Mouse (Mus musculus) hindbrain, embryonic 11.5 days (tissue): ENCODE measurements at regions not wholly inside any gene's neighbourhood (a gene's known extent, or its start where the extent isn't known, plus 50 kb on each side); places are given as distances from the start of the nearest gene placed in this dataset.
"Not testable (repeated sequence)": the region's sequence is repeated elsewhere in the genome, so short reads cannot be mapped to it uniquely, and the experiment has no call there.

Experiments used
- ATAC-seq: fragments of 200-750 bp; cut with Nextera tagmentation; 2 replicates; pipeline ENCODE4 v1.8.0; 2017; ENCODE audit warnings: mild to moderate bottlenecking, moderate TSS enrichment, moderate library complexity; ENCODE audit not compliant: low FRiP score
- DNase-seq: peaks from one replicate; pipeline ENCODE4 v3.0.0-alpha.2; 2015; ENCODE audit warnings: low spot score
- H3K27ac ChIP-seq: fragments of 300-500 bp; sonication (generic); 2 replicates; pipeline ENCODE4 v1.5.1; 2014; ENCODE audit warnings: mild to moderate bottlenecking, low read depth, low read length
- H3K27me3 ChIP-seq: fragments of 300-500 bp; sonication (generic); 2 replicates; pipeline ENCODE4 v1.6.1; 2014; ENCODE audit warnings: mild to moderate bottlenecking, low read length, moderate library complexity, mixed read lengths; ENCODE audit not compliant: control insufficient read depth, insufficient read depth
- H3K36me3 ChIP-seq: fragments of 300-500 bp; sonication (generic); 2 replicates; pipeline ENCODE4 v1.6.1; 2014; ENCODE audit warnings: mild to moderate bottlenecking, low read length, moderate library complexity, mixed read lengths; ENCODE audit not compliant: control insufficient read depth, insufficient read depth
- H3K4me1 ChIP-seq: fragments of 300-500 bp; sonication (generic); replicated peaks from 2 replicates; pipeline ENCODE4 v1.6.1; 2014; ENCODE audit warnings: low read length, mixed read lengths; ENCODE audit not compliant: control insufficient read depth, insufficient read depth
- H3K4me2 ChIP-seq: fragments of 300-500 bp; sonication (generic); replicated peaks from 2 replicates; pipeline ENCODE4 v1.6.1; 2014; ENCODE audit warnings: mild to moderate bottlenecking, low read depth, low read length
- H3K4me3 ChIP-seq: fragments of 300-500 bp; sonication (generic); 2 replicates; pipeline ENCODE4 v1.5.1; 2014; ENCODE audit warnings: low read depth, low read length
- H3K9ac ChIP-seq: fragments of 300-500 bp; sonication (generic); 2 replicates; pipeline ENCODE4 v1.6.1; 2014; ENCODE audit warnings: low read depth, low read length
- H3K9me3 ChIP-seq: fragments of 300-500 bp; sonication (generic); 2 replicates; pipeline ENCODE4 v1.6.1; 2016; ENCODE audit warnings: low read length; ENCODE audit not compliant: control insufficient read depth
- WGBS: fragments of 180-500 bp; shearing (Covaris S2); extraction: QIAGEN DNeasy Blood & Tissue Kit; methylation state at CpG from one replicate; pipeline ENCODE4 v1.1.7; 2014; 5-methylcytosine and 5-hydroxymethylcytosine counted together

GRCm38 (mm10) chr4:7234537-7234936 lies 1004.3 kb downstream of the Car8 start:
- not testable (repeated sequence) for ATAC-seq, H3K27me3 ChIP-seq, H3K9ac ChIP-seq, H3K4me1 ChIP-seq, H3K4me3 ChIP-seq, H3K27ac ChIP-seq, H3K4me2 ChIP-seq, H3K36me3 ChIP-seq, DNase-seq
- WGBS = 91% methylated on average over 6 of the region's 6 CpGs
- H3K9me3 ChIP-seq = peaks cover 10% of the 10 kb centered on the region

- WGBS = 86% methylated on average over 2 of the region's 2 CpGs
- H3K9ac ChIP-seq = no peak overlapping the region
- H3K4me3 ChIP-seq = no peak overlapping the region
- no peaks in the 10 kb centered on the region for H3K4me1 ChIP-seq
- H3K27ac ChIP-seq = no peak overlapping the region
- no peaks in the 10 kb centered on the region for H3K9me3 ChIP-seq
- no peaks in the 10 kb centered on the region for H3K27me3 ChIP-seq
- DNase-seq = no peak
- ATAC-seq = no peak
- no peak overlapping the region for H3K4me2 ChIP-seq
- H3K36me3 ChIP-seq = no peaks in the 10 kb centered on the region
Observed at GRCm38 (mm10) chr4:7228980-7229379, 1009.9 kb downstream of the Car8 start.

GRCm38 (mm10) chr4:7222922-7223321 lies 1015.9 kb downstream of the Car8 start:
- Histone ChIP-seq H3K4me3 (no peak overlapping the region), H3K27me3 (no peaks in the 10 kb centered on the region), H3K4me1 (no peaks in the 10 kb centered on the region), H3K9me3 (no peaks in the 10 kb centered on the region), H3K36me3 (no peaks in the 10 kb centered on the region), H3K9ac (no peak overlapping the region), H3K27ac (no peak overlapping the region), H3K4me2 (no peak overlapping the region)
- DNase-seq (no peak), ATAC-seq (0 out of 2 replicates have a peak, but pooled peaks have one; percentile 17)
- 91% methylated on average over 3 of the region's 3 CpGs for WGBS

- no peak for DNase-seq
- Histone ChIP-seq H3K4me1 (no peaks in the 10 kb centered on the region), H3K4me3 (no peak overlapping the region), H3K4me2 (no peak overlapping the region), H3K9me3 (no peaks in the 10 kb centered on the region), H3K27ac (no peak overlapping the region), H3K27me3 (no peaks in the 10 kb centered on the region), H3K36me3 (no peaks in the 10 kb centered on the region), H3K9ac (no peak overlapping the region)
- no peak for ATAC-seq
Observed at GRCm38 (mm10) chr4:7220426-7220825, 1018.4 kb downstream of the Car8 start.

- 76% methylated on average over 5 of the region's 5 CpGs for WGBS
- no peaks in the 10 kb centered on the region for H3K36me3 ChIP-seq
- no peak overlapping the region for H3K4me2 ChIP-seq
- no peaks in the 10 kb centered on the region for H3K9me3 ChIP-seq
- peak; percentile 33; the same call in 1 of the 2 replicates for ATAC-seq
- no peaks in the 10 kb centered on the region for H3K4me1 ChIP-seq
- no peak overlapping the region for H3K27ac ChIP-seq
- H3K9ac ChIP-seq = no peak overlapping the region
- no peak for DNase-seq
- H3K4me3 ChIP-seq = no peak overlapping the region
- no peaks in the 10 kb centered on the region for H3K27me3 ChIP-seq
Observed at GRCm38 (mm10) chr4:7215048-7216030, 1023.5 kb downstream of the Car8 start.

- no peak for ATAC-seq
Observed at GRCm38 (mm10) chr4:7206987-7207386, 1031.9 kb downstream of the Car8 start.

GRCm38 (mm10) chr4:7201816-7202215 lies 1037.0 kb downstream of the Car8 start:
- Histone ChIP-seq H3K9ac (no peak overlapping the region), H3K4me2 (no peak overlapping the region), H3K27ac (no peak overlapping the region), H3K9me3 (no peaks in the 10 kb centered on the region), H3K4me3 (no peak overlapping the region), H3K36me3 (no peaks in the 10 kb centered on the region), H3K27me3 (no peaks in the 10 kb centered on the region), H3K4me1 (no peaks in the 10 kb centered on the region)
- peak; percentile 8 for DNase-seq
- no peak for ATAC-seq
- WGBS = 19% methylated on average over 2 of the region's 2 CpGs

More at GRCm38 (mm10) chr4:7206987-7207386, 1031.9 kb downstream of the Car8 start:
- H3K9ac ChIP-seq = no peak overlapping the region
- H3K4me2 ChIP-seq = no peak overlapping the region
- H3K36me3 ChIP-seq = no peaks in the 10 kb centered on the region
- H3K27ac ChIP-seq = no peak overlapping the region
- no peak for DNase-seq
- WGBS = 94% methylated on average over 1 of the region's 1 CpGs
- no peaks in the 10 kb centered on the region for H3K4me1 ChIP-seq
- no peak overlapping the region for H3K4me3 ChIP-seq
- H3K27me3 ChIP-seq = no peaks in the 10 kb centered on the region
- H3K9me3 ChIP-seq = no peaks in the 10 kb centered on the region

- ATAC-seq = no peak
- Histone ChIP-seq H3K4me1 (no peaks in the 10 kb centered on the region), H3K9ac (no peak overlapping the region), H3K4me2 (no peak overlapping the region), H3K27me3 (no peaks in the 10 kb centered on the region), H3K36me3 (no peaks in the 10 kb centered on the region), H3K27ac (no peak overlapping the region), H3K4me3 (no peak overlapping the region), H3K9me3 (no peaks in the 10 kb centered on the region)
- no peak for DNase-seq
- WGBS = 75% methylated on average over 2 of the region's 2 CpGs
Observed at GRCm38 (mm10) chr4:7199941-7200340, 1038.9 kb downstream of the Car8 start.

- no peak overlapping the region for H3K4me2 ChIP-seq
- WGBS = 74% methylated on average over 2 of the region's 2 CpGs
- H3K4me1 ChIP-seq = no peaks in the 10 kb centered on the region
- H3K27me3 ChIP-seq = no peaks in the 10 kb centered on the region
- no peak overlapping the region for H3K9ac ChIP-seq
- no peaks in the 10 kb centered on the region for H3K9me3 ChIP-seq
- H3K4me3 ChIP-seq = no peak overlapping the region
- H3K36me3 ChIP-seq = no peaks in the 10 kb centered on the region
- no peak for ATAC-seq
- no peak overlapping the region for H3K27ac ChIP-seq
- no peak for DNase-seq
Observed at GRCm38 (mm10) chr4:7199052-7199451, 1039.8 kb downstream of the Car8 start.
